Mouse (Mus musculus) cerebellum, adult (tissue): ENCODE measurements at regions not wholly inside any gene's neighbourhood (a gene's known extent, or its start where the extent isn't known, plus 50 kb on each side); places are given as distances from the start of the nearest gene placed in this dataset.
"Not testable (repeated sequence)": the region's sequence is repeated elsewhere in the genome, so short reads cannot be mapped to it uniquely, and the experiment has no call there.

Source experiments
- ATAC-seq: cut with Nextera tagmentation; 2 replicates; pipeline ENCODE4 v1.9.2; 2017; ENCODE audit warnings: mild to moderate bottlenecking, moderate library complexity, mixed read lengths; ENCODE audit not compliant: insufficient number of reproducible peaks, low FRiP score, low TSS enrichment

GRCm38 (mm10) chr17:13549975-13550895, 195.9 kb downstream of the Tcp10c start:
- peak; percentile 12; the same call in 1 of the 2 replicates for ATAC-seq

- ATAC-seq, result peak; percentile 24; the same call in 1 of the 2 replicates
Measured at GRCm38 (mm10) chr17:13550896-13551267, 196.5 kb downstream of the Tcp10c start.

GRCm38 (mm10) chr17:13551693-13552404, 197.5 kb downstream of the Tcp10c start:
- ATAC-seq, result peak; percentile 79

- ATAC-seq, result peak; percentile 39
Measured at GRCm38 (mm10) chr17:13552840-13553239, 198.5 kb downstream of the Tcp10c start.

GRCm38 (mm10) chr17:13555311-13556059, 201.1 kb downstream of the Tcp10c start:
- not testable (repeated sequence) for ATAC-seq

- ATAC-seq, result not testable (repeated sequence)
Measured at GRCm38 (mm10) chr17:13556060-13556660, 201.8 kb downstream of the Tcp10c start.

- ATAC-seq, result no peak
Measured at GRCm38 (mm10) chr17:13558863-13559262, 201.5 kb upstream of the Afdn start.

GRCm38 (mm10) chr17:13561342-13561741, 199.0 kb upstream of the Afdn start:
- ATAC-seq, result no peak

GRCm38 (mm10) chr17:13562974-13563373, 197.4 kb upstream of the Afdn start:
- ATAC-seq, result no peak

GRCm38 (mm10) chr17:13564800-13565199, 195.5 kb upstream of the Afdn start:
- no peak for ATAC-seq

- no peak for ATAC-seq
Measured at GRCm38 (mm10) chr17:13566680-13567079, 193.7 kb upstream of the Afdn start.

GRCm38 (mm10) chr17:13567183-13567582, 193.2 kb upstream of the Afdn start:
- ATAC-seq, result no peak

- no peak for ATAC-seq
Measured at GRCm38 (mm10) chr17:13570796-13571195, 189.5 kb upstream of the Afdn start.

GRCm38 (mm10) chr17:13572204-13572833, 188.0 kb upstream of the Afdn start:
- no peak for ATAC-seq

GRCm38 (mm10) chr17:13573036-13573435, 187.3 kb upstream of the Afdn start:
- no peak for ATAC-seq

GRCm38 (mm10) chr17:13574122-13574521, 186.2 kb upstream of the Afdn start:
- no peak for ATAC-seq

GRCm38 (mm10) chr17:13574682-13575444, 185.5 kb upstream of the Afdn start:
- no peak for ATAC-seq

GRCm38 (mm10) chr17:13577798-13578197, 182.5 kb upstream of the Afdn start:
- no peak for ATAC-seq
